Mouse (Mus musculus) liver, postnatal 0 days (tissue): ENCODE measurements around the gene Nfasc. TPM values are rescaled to one million over a fixed set of nuclear protein-coding genes. Genes with fewer than 3 reads are reported as not detected.

ENCODE experiments used
- ATAC-seq: fragments of 200-750 bp; cut with Nextera tagmentation; 2 replicates; pipeline ENCODE4 v1.8.0; 2017; ENCODE audit warnings: mild to moderate bottlenecking, moderate library complexity
- DNase-seq: peaks from one replicate; pipeline ENCODE4 v3.0.0-alpha.2; 2016
- H3K27ac ChIP-seq: fragments of 300-500 bp; sonication (generic); 2 replicates; pipeline ENCODE4 v1.5.1; 2014; ENCODE audit warnings: antibody characterized with exemption, moderate library complexity, mild to moderate bottlenecking, low read depth
- H3K27me3 ChIP-seq: fragments of 300-500 bp; sonication (generic); 2 replicates; pipeline ENCODE4 v1.6.1; 2014; ENCODE audit warnings: low read length, control low read depth, mixed read lengths; ENCODE audit not compliant: insufficient read depth
- H3K36me3 ChIP-seq: fragments of 300-500 bp; sonication (generic); replicated peaks from 2 replicates; pipeline ENCODE4 v1.6.1; 2014; ENCODE audit warnings: mild to moderate bottlenecking, control low read depth, low read length, moderate library complexity, mixed read lengths; ENCODE audit not compliant: insufficient read depth
- H3K4me1 ChIP-seq: fragments of 300-500 bp; sonication (generic); 2 replicates; pipeline ENCODE4 v1.6.1; 2014; ENCODE audit warnings: antibody characterized with exemption, mild to moderate bottlenecking, control low read depth; ENCODE audit not compliant: insufficient read depth
- H3K4me2 ChIP-seq: fragments of 300-500 bp; sonication (generic); 2 replicates; pipeline ENCODE4 v1.6.1; 2014; ENCODE audit warnings: low read depth, mild to moderate bottlenecking, low read length, moderate library complexity, mixed read lengths
- H3K4me3 ChIP-seq: fragments of 300-500 bp; sonication (generic); 2 replicates; pipeline ENCODE4 v1.5.1; 2014; ENCODE audit warnings: low read depth, low read length
- H3K9ac ChIP-seq: fragments of 300-500 bp; sonication (generic); replicated peaks from 2 replicates; pipeline ENCODE4 v1.6.1; 2014; ENCODE audit warnings: mild to moderate bottlenecking, moderate library complexity
- H3K9me3 ChIP-seq: fragments of 300-500 bp; sonication (generic); 2 replicates; pipeline ENCODE4 v1.6.1; 2016; ENCODE audit warnings: mild to moderate bottlenecking, control low read depth, low read length, mixed read lengths
- CTCF ChIP-seq: sonication (generic); IDR thresholded peaks from 2 replicates; pipeline ENCODE4 v1.5.1; 2016; ENCODE audit warnings: antibody characterized with exemption, low read depth
- EP300 ChIP-seq: IDR thresholded peaks from 2 replicates; pipeline ENCODE4 v1.6.1; 2016; ENCODE audit warnings: antibody characterized with exemption, low read depth, mild to moderate bottlenecking
- WGBS: fragments of 180-500 bp; shearing (Covaris S2); extraction: QIAGEN DNeasy Blood & Tissue Kit; methylation state at CpG from one replicate; pipeline ENCODE4 v1.1.7; 2014; ENCODE audit not compliant: insufficient replicate concordance; 5-methylcytosine and 5-hydroxymethylcytosine counted together
- polyA plus RNA-seq: library from polyadenylated mRNA; unstranded; fragments of >200 nt; fragmentation: Nextera tagmentation; extraction: Ambion mirVana; gene quantifications from 2 replicates; pipeline ENCODE4 v1.2.1, GENCODE M21; 2015

The Nfasc gene
- polyA plus RNA-seq, 1 experiment from 2014 or later = 0.09 TPM

- DNase-seq = no peak
- no peaks in the 10 kb centered on the region for H3K36me3 ChIP-seq
Measured at GRCm38 (mm10) chr1:132543789-132544188, 197.8 kb downstream of the Nfasc start.

GRCm38 (mm10) chr1:132542762-132543306 is 198.8 kb downstream of the Nfasc start, which contains the start of gene Cntn2:
TSS of gene Cntn2 (minus strand) at chr1:132543256.
- no peaks in the 10 kb centered on the region for H3K4me1 ChIP-seq
- H3K27me3 ChIP-seq = peaks cover 53% of the 10 kb centered on the region
- H3K27ac ChIP-seq = no peak within 1 kb of the TSS
- no peaks in the 10 kb centered on the region for H3K9me3 ChIP-seq
- no peaks in the 10 kb centered on the region for H3K36me3 ChIP-seq
- H3K4me3 ChIP-seq = no peak within 1 kb of the TSS
- H3K9ac ChIP-seq = no peak within 1 kb of the TSS
- H3K4me2 ChIP-seq = no peak within 1 kb of the TSS
- DNase-seq = no peak
- TF ChIP-seq EP300 = no peak
- no peak for TF ChIP-seq CTCF
- no peak for ATAC-seq
- 3% methylated on average over 30 of the region's 30 CpGs for WGBS

More at GRCm38 (mm10) chr1:132543789-132544188, 197.8 kb downstream of the Nfasc start:
- Histone ChIP-seq H3K9ac (no peak overlapping the region), H3K9me3 (no peaks in the 10 kb centered on the region), H3K27ac (no peak overlapping the region), H3K4me3 (no peak overlapping the region), H3K4me1 (no peaks in the 10 kb centered on the region), H3K27me3 (peaks cover 48% of the 10 kb centered on the region), H3K4me2 (no peak overlapping the region)
- no peak for ATAC-seq
- WGBS = 64% methylated on average over 8 of the region's 8 CpGs
- TF ChIP-seq EP300 (no peak), CTCF (no peak)

DNA sequence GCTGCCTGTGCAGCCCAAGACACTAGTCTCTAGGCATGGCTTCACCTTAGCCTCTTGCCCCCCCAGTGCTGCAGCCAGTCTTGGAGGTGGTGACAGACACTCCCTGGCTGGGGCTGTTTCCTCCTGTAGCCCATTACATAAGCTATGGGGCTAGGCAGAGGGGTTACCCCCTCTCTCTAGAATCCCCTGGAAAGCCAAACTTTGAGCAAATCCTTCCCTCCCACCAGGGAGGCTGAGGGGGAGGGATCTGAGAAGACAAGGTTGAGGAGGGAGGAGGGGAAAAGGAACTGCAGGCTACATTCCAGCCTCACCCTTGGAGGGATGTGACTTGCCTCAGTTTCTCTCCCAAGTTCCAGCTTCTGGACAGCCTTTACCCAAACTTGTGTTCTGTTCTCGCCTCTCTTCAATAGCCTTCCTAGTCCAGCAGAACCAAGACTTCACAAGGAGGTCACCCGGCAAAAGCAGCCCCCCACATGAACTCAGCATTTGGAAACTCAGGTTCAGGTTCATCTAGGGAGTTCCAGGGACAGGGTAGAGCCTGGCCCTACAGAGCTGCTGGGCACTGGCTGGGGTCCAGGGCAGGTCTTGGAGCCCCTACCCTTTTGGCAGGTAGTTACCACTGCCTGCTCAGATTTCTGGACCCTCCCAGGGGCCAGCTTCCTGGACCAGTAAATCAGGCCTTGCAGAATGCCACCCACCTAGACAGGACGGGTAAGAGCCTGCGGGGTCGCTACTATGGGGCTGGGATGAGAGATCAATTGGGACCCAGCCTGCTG is 199.6 kb downstream of the Nfasc start:
- no peak overlapping the region for H3K4me2 ChIP-seq
- no peak for ATAC-seq
- no peaks in the 10 kb centered on the region for H3K36me3 ChIP-seq

GRCm38 (mm10) chr1:132541171-132541823 is 200.3 kb downstream of the Nfasc start:
- TF ChIP-seq CTCF (no peak), EP300 (no peak)
- H3K27ac ChIP-seq = no peak overlapping the region
- ATAC-seq (no peak), DNase-seq (no peak)
- H3K9ac ChIP-seq = no peak overlapping the region
- no peaks in the 10 kb centered on the region for H3K36me3 ChIP-seq
- H3K9me3 ChIP-seq = no peaks in the 10 kb centered on the region
- H3K4me2 ChIP-seq = no peak overlapping the region
- WGBS = 6% methylated on average over 14 of the region's 14 CpGs
- H3K4me1 ChIP-seq = no peaks in the 10 kb centered on the region
- H3K4me3 ChIP-seq = no peak overlapping the region
- peaks cover 53% of the 10 kb centered on the region for H3K27me3 ChIP-seq

More for the DNA sequence above, 199.6 kb downstream of the Nfasc start:
- H3K4me1 ChIP-seq = no peaks in the 10 kb centered on the region
- no peaks in the 10 kb centered on the region for H3K9me3 ChIP-seq
- no peak overlapping the region for H3K27ac ChIP-seq
- peaks cover 53% of the 10 kb centered on the region for H3K27me3 ChIP-seq
- no peak for DNase-seq
- TF ChIP-seq CTCF (no peak), EP300 (no peak)
- no peak overlapping the region for H3K9ac ChIP-seq
- WGBS = 13% methylated on average over 5 of the region's 5 CpGs
- H3K4me3 ChIP-seq = no peak overlapping the region

GRCm38 (mm10) chr1:132540701-132541100 is 200.9 kb downstream of the Nfasc start:
- H3K27me3 ChIP-seq = peaks cover 53% of the 10 kb centered on the region
- no peak overlapping the region for H3K9ac ChIP-seq
- H3K4me1 ChIP-seq = no peaks in the 10 kb centered on the region
- TF ChIP-seq EP300 (no peak), CTCF (no peak)
- no peak overlapping the region for H3K4me2 ChIP-seq
- ATAC-seq = no peak
- no peak overlapping the region for H3K4me3 ChIP-seq
- H3K9me3 ChIP-seq = no peaks in the 10 kb centered on the region
- no peaks in the 10 kb centered on the region for H3K36me3 ChIP-seq
- DNase-seq = no peak
- H3K27ac ChIP-seq = no peak overlapping the region
- WGBS = 41% methylated on average over 7 of the region's 7 CpGs

- H3K27ac ChIP-seq = no peak overlapping the region
- no peak overlapping the region for H3K4me2 ChIP-seq
- ATAC-seq (no peak), DNase-seq (no peak)
- H3K9me3 ChIP-seq = no peaks in the 10 kb centered on the region
- no peaks in the 10 kb centered on the region for H3K36me3 ChIP-seq
- 72% methylated on average over 5 of the region's 5 CpGs for WGBS
- no peak for TF ChIP-seq CTCF
- no peaks in the 10 kb centered on the region for H3K4me1 ChIP-seq
- peaks cover 41% of the 10 kb centered on the region for H3K27me3 ChIP-seq
- no peak overlapping the region for H3K9ac ChIP-seq
- H3K4me3 ChIP-seq = no peak overlapping the region
Measured at GRCm38 (mm10) chr1:132537736-132538135, 203.9 kb downstream of the Nfasc start.
